In the genomic region with DNA sequence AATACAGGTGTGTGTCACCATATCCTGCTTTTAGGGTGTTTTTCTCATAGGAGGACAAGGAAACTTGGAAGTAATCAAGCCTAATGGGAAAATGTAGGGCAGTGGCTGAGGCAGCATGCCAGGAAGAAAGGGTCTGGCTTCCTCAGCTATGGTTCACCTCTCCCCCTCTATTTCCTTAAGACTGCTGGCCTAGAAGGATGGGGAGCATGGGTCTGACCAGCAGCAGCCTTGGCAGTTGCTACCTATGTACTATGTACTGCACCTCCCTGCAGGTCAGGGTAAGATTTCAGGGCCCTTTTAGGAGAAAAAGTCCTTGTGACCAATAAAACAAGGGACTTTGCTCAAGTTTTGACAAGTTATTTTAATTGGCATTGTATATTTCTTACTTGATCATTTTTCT, we compare ENCODE assay signal across 8 mouse cellular contexts. TPM values are rescaled to one million over a fixed set of nuclear protein-coding genes. Genes with fewer than 3 reads are reported as not detected.
A peak's percentile ranks its signal among the peaks of the same experiment; 100 is the strongest.
DNase-seq lines count a peak whose midpoint lies in the region; ATAC-seq lines count a peak whose summit lies in the region.
"Had no signal": no experiment of that assay in that cellular context is flagged by ENCODE, and none has a peak within 500 bp of the region (broad histone marks: within the 10 kb centered on the region; RNA-seq: fewer than 3 reads in every experiment).

No protein-coding gene starts in this region.

- no peak overlapping the region for H3K9ac ChIP-seq in lung, embryonic 16.5 days (ENCODE audit: low read length)
- peak overlapping the region; percentile 75; the same call in 1 of the 2 replicates for H3K9ac ChIP-seq in forebrain, embryonic 15.5 days (replicated peaks)
- H3K9ac ChIP-seq in liver, embryonic 11.5 days (ENCODE audit: low read depth, low read length): no peak overlapping the region; the same call in 1 of the 2 replicates
- H3K9ac ChIP-seq in stomach, embryonic 16.5 days (ENCODE audit: low read length): peak overlapping the region; percentile 52; the same call in 1 of the 2 replicates

- no peaks in the 10 kb centered on the region for H3K27me3 ChIP-seq in lung, embryonic 16.5 days (ENCODE audit: control insufficient read depth, insufficient read depth, low read depth, low read length)
- no peaks in the 10 kb centered on the region for H3K27me3 ChIP-seq in forebrain, embryonic 15.5 days
- H3K27me3 ChIP-seq in liver, embryonic 11.5 days (replicated peaks; ENCODE audit: control insufficient read depth, insufficient read depth, low read length): no peaks in the 10 kb centered on the region
- H3K27me3 ChIP-seq in stomach, embryonic 16.5 days (ENCODE audit: control insufficient read depth, insufficient read depth, low read length): no peaks in the 10 kb centered on the region

- H3K4me3 ChIP-seq in lung, embryonic 16.5 days (ENCODE audit: low read length): peak overlapping the region; percentile 87
- H3K4me3 ChIP-seq in forebrain, embryonic 15.5 days: peak overlapping the region; percentile 65
- H3K4me3 ChIP-seq in liver, embryonic 11.5 days (ENCODE audit: low read depth, low read length): peak overlapping the region; percentile 74
- H3K4me3 ChIP-seq in stomach, embryonic 16.5 days (replicated peaks; ENCODE audit: low read length): peak overlapping the region; percentile 89

- H3K4me1 ChIP-seq in lung, embryonic 16.5 days (replicated peaks; ENCODE audit: control insufficient read depth, insufficient read depth, low read length): peaks cover 7% of the 10 kb centered on the region; the same call in 1 of the 2 replicates
- peaks cover 17% of the 10 kb centered on the region for H3K4me1 ChIP-seq in forebrain, embryonic 15.5 days
- 0 out of 2 replicates have a peak, but pooled peaks cover 7% of the 10 kb centered on the region for H3K4me1 ChIP-seq in liver, embryonic 11.5 days (replicated peaks; ENCODE audit: control insufficient read depth, insufficient read depth, low read length)
- H3K4me1 ChIP-seq in stomach, embryonic 16.5 days (ENCODE audit: control insufficient read depth, insufficient read depth, low read length): peaks cover 13% of the 10 kb centered on the region

- no peaks in the 10 kb centered on the region for H3K9me3 ChIP-seq in lung, embryonic 16.5 days (ENCODE audit: control insufficient read depth, low read length)
- H3K9me3 ChIP-seq in forebrain, embryonic 15.5 days: no peaks in the 10 kb centered on the region
- H3K9me3 ChIP-seq in liver, embryonic 11.5 days (ENCODE audit: control insufficient read depth, low read length): no peaks in the 10 kb centered on the region
- H3K9me3 ChIP-seq in stomach, embryonic 16.5 days (replicated peaks; ENCODE audit: control insufficient read depth, low read length): no peaks in the 10 kb centered on the region

- peaks cover 25% of the 10 kb centered on the region for H3K36me3 ChIP-seq in lung, embryonic 16.5 days (ENCODE audit: control insufficient read depth, insufficient read depth, low read length)
- peaks cover 43% of the 10 kb centered on the region for H3K36me3 ChIP-seq in forebrain, embryonic 15.5 days
- peaks cover 17% of the 10 kb centered on the region for H3K36me3 ChIP-seq in liver, embryonic 11.5 days (ENCODE audit: control insufficient read depth, insufficient read depth, low read length)
- H3K36me3 ChIP-seq in stomach, embryonic 16.5 days (ENCODE audit: control insufficient read depth, insufficient read depth, low read length): peaks cover 21% of the 10 kb centered on the region

- peak overlapping the region; percentile 84 for H3K4me2 ChIP-seq in lung, embryonic 16.5 days (ENCODE audit: low read depth, low read length)
- H3K4me2 ChIP-seq in forebrain, embryonic 15.5 days (replicated peaks): peak overlapping the region; percentile 69
- peak overlapping the region; percentile 86 for H3K4me2 ChIP-seq in liver, embryonic 11.5 days
- H3K4me2 ChIP-seq in stomach, embryonic 16.5 days (ENCODE audit: low read depth, low read length): peak overlapping the region; percentile 84

- no peak overlapping the region for H3K27ac ChIP-seq in lung, embryonic 16.5 days (ENCODE audit: low read length)
- H3K27ac ChIP-seq in forebrain, embryonic 15.5 days (replicated peaks): no peak overlapping the region
- H3K27ac ChIP-seq in liver, embryonic 11.5 days (ENCODE audit: low read depth, low read length): no peak overlapping the region
- H3K27ac ChIP-seq in stomach, embryonic 16.5 days (ENCODE audit: low read length): no peak overlapping the region

- no peak for ATAC-seq in lung, embryonic 16.5 days (ENCODE audit: low read depth)
- no peak for ATAC-seq in forebrain, embryonic 15.5 days (replicated peaks)
- ATAC-seq in liver, embryonic 11.5 days (replicated peaks; ENCODE audit: low FRiP score): no peak
- ATAC-seq in stomach, embryonic 16.5 days (ENCODE audit: insufficient read depth, low FRiP score): no peak

- no peak for DNase-seq in lung, adult 18-20 months
- DNase-seq in liver, embryonic 11.5 days (ENCODE audit: low spot score): no peak
- DNase-seq in ovary, postnatal 14 days (ENCODE audit: low spot score): no peak
- DNase-seq in ovary, postnatal 36 days (ENCODE audit: low spot score): no peak
- DNase-seq: adrenal gland, postnatal 25 days had no signal

RNA-seq across cellular contexts. Expression of a gene that starts 0.8 kb away (rescaled TPM):
- polyA plus RNA-seq in lung, embryonic 16.5 days (2015; fragmentation: Nextera tagmentation; extraction: Ambion mirVana): 65.0 and 74.5 TPM in 2 replicates
- 72.4 and 74.3 TPM in 2 replicates for polyA plus RNA-seq in forebrain, embryonic 15.5 days (2015; fragmentation: Nextera tagmentation; extraction: Ambion mirVana)
- polyA plus RNA-seq in liver, embryonic 11.5 days (2014; fragmentation: Nextera tagmentation; extraction: Ambion mirVana): 45.0 and 47.7 TPM in 2 replicates
- polyA plus RNA-seq in stomach, embryonic 16.5 days (2015; fragmentation: Nextera tagmentation; extraction: Ambion mirVana): 74.8 and 80.9 TPM in 2 replicates

RNA-seq across cellular contexts. Expression of a gene that starts 18.5 kb away (rescaled TPM):
- polyA plus RNA-seq in lung, embryonic 16.5 days (2015; fragmentation: Nextera tagmentation; extraction: Ambion mirVana): 8.8 and 9.3 TPM in 2 replicates
- polyA plus RNA-seq in forebrain, embryonic 15.5 days (2015; fragmentation: Nextera tagmentation; extraction: Ambion mirVana): 7.8 and 8.8 TPM in 2 replicates
- 4.1 and 4.5 TPM in 2 replicates for polyA plus RNA-seq in liver, embryonic 11.5 days (2014; fragmentation: Nextera tagmentation; extraction: Ambion mirVana)
- polyA plus RNA-seq in stomach, embryonic 16.5 days (2015; fragmentation: Nextera tagmentation; extraction: Ambion mirVana): 8.4 and 8.9 TPM in 2 replicates

RNA-seq across cellular contexts. Expression of a gene that starts 28.5 kb away (rescaled TPM):
- 96.0 and 106 TPM in 2 replicates for polyA plus RNA-seq in lung, embryonic 16.5 days (2015; fragmentation: Nextera tagmentation; extraction: Ambion mirVana)
- 171 and 182 TPM in 2 replicates for polyA plus RNA-seq in forebrain, embryonic 15.5 days (2015; fragmentation: Nextera tagmentation; extraction: Ambion mirVana)
- polyA plus RNA-seq in liver, embryonic 11.5 days (2014; fragmentation: Nextera tagmentation; extraction: Ambion mirVana): 94.4 and 96.7 TPM in 2 replicates
- polyA plus RNA-seq in stomach, embryonic 16.5 days (2015; fragmentation: Nextera tagmentation; extraction: Ambion mirVana): 84.3 and 92.9 TPM in 2 replicates

RNA-seq across cellular contexts. Expression of a gene that starts 57.8 kb away (rescaled TPM):
- 31.3 and 33.6 TPM in 2 replicates for polyA plus RNA-seq in lung, embryonic 16.5 days (2015; fragmentation: Nextera tagmentation; extraction: Ambion mirVana)
- polyA plus RNA-seq in forebrain, embryonic 15.5 days (2015; fragmentation: Nextera tagmentation; extraction: Ambion mirVana): 27.6 and 28.0 TPM in 2 replicates
- polyA plus RNA-seq in liver, embryonic 11.5 days (2014; fragmentation: Nextera tagmentation; extraction: Ambion mirVana): 37.1 and 37.8 TPM in 2 replicates
- polyA plus RNA-seq in stomach, embryonic 16.5 days (2015; fragmentation: Nextera tagmentation; extraction: Ambion mirVana): 27.5 and 27.6 TPM in 2 replicates

Comparison
In these comparisons a context has a peak if more than half of its experiments do, and no peak if none do; other contexts are left out.
1. H3K9ac ChIP-seq: peak in forebrain, embryonic 15.5 days (single experiment) and stomach, embryonic 16.5 days (single experiment); none in lung, embryonic 16.5 days (single experiment) and liver, embryonic 11.5 days (single experiment).
2. Peak in every context shown above with its lines, with median percentiles within 50 percentile points of each other: H3K4me2 ChIP-seq and H3K4me3 ChIP-seq.